ENCODE assay signal across 9 mouse cellular contexts in the genomic region with DNA sequence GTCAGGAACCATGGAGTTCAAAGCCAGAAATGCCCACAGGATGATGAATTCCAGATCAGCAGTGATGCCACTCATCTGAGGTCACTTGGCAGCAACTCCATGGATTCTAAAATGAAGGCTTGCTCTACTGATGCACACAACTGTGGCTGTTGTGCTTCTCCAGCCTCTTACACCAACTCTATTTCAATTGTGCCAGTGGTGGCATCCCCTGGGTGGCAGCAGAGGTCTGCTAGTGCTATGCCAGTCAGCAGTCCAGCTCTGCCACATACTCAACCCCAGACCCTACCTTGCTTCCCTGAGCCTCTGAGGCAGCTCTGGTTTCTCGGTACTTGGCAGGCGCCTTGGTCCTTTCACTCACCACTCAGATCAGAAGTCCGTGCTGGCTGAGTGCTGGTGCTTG. TPM values are rescaled to one million over a fixed set of nuclear protein-coding genes. Genes with fewer than 3 reads are reported as not detected.
DNase-seq lines count a peak whose midpoint lies in the region; ATAC-seq and TF ChIP-seq lines count a peak whose summit lies in the region.
"Had no signal": no experiment of that assay in that cellular context is flagged by ENCODE, and none has a peak within 500 bp of the region (broad histone marks: within the 10 kb centered on the region; RNA-seq: fewer than 3 reads in every experiment).

No protein-coding gene starts in this region.

- ATAC-seq in hindbrain, postnatal 0 days, result peak; percentile 58; the same call in 1 of the 2 replicates

- peak; percentile 69 for TF ChIP-seq CTCF in hindbrain, postnatal 0 days (IDR thresholded peaks at IDR 0.05; ENCODE audit: low read depth)

- H3K27ac ChIP-seq in hindbrain, postnatal 0 days, result no peak overlapping the region
- no peak overlapping the region for H3K27ac ChIP-seq in hindbrain, embryonic 10.5 days

- no peak overlapping the region for H3K9ac ChIP-seq in hindbrain, postnatal 0 days (replicated peaks; ENCODE audit: low read length)

- WGBS in hindbrain, postnatal 0 days, result 63% methylated on average over 3 of the region's 3 CpGs
- WGBS in hindbrain, embryonic 10.5 days, result 80% methylated on average over 3 of the region's 3 CpGs

- H3K4me3 ChIP-seq in hindbrain, postnatal 0 days (ENCODE audit: low read length), result no peak overlapping the region
- no peak overlapping the region for H3K4me3 ChIP-seq in hindbrain, embryonic 10.5 days
- H3K4me3 ChIP-seq: megakaryocyte, embryonic 14.5 days had no signal

- H3K27me3 ChIP-seq in hindbrain, postnatal 0 days (ENCODE audit: insufficient read depth, low read length), result no peaks in the 10 kb centered on the region
- no peaks in the 10 kb centered on the region; the same call in 1 of the 2 replicates for H3K27me3 ChIP-seq in hindbrain, embryonic 10.5 days (ENCODE audit: insufficient read depth, poor library complexity, severe bottlenecking)

- H3K9me3 ChIP-seq in hindbrain, postnatal 0 days (ENCODE audit: low read length), result no peaks in the 10 kb centered on the region
- no peaks in the 10 kb centered on the region for H3K9me3 ChIP-seq in hindbrain, embryonic 10.5 days

- H3K36me3 ChIP-seq in hindbrain, postnatal 0 days (ENCODE audit: insufficient read depth, low read length), result no peaks in the 10 kb centered on the region
- H3K36me3 ChIP-seq in hindbrain, embryonic 10.5 days, result no peaks in the 10 kb centered on the region

- peak; percentile 24 for DNase-seq in adrenal gland, postnatal 25 days
- no peak for DNase-seq in adrenal gland, adult 18-20 months (ENCODE audit: low spot score in 2 of 2)
- peak; percentile 44 for DNase-seq in hindbrain, postnatal 0 days (ENCODE audit: low spot score)
- no peak for DNase-seq in hindbrain, embryonic 10.5 days (ENCODE audit: low spot score)
- DNase-seq in Muller cell, postnatal 12 days (ENCODE audit: inconsistent ontology term), result peak; percentile 97
- peak; percentile 31 to 45 for DNase-seq in layer of hippocampus, postnatal 36 days
- DNase-seq in spleen, postnatal 14 days (ENCODE audit: low spot score in 2 of 2), result no peak
- DNase-seq in thymus, postnatal 25 days, result no peak

- no peak overlapping the region for H3K4me2 ChIP-seq in hindbrain, postnatal 0 days (ENCODE audit: low read depth, low read length)

- H3K4me1 ChIP-seq in hindbrain, postnatal 0 days (ENCODE audit: insufficient read depth, low read length), result no peaks in the 10 kb centered on the region
- no peaks in the 10 kb centered on the region for H3K4me1 ChIP-seq in hindbrain, embryonic 10.5 days (replicated peaks)

RNA-seq across cellular contexts. Expression of gene Pomc, which starts 25.9 kb away (rescaled TPM):
- 1.00 and 1.3 TPM in 2 replicates for total RNA-seq in adrenal gland, postnatal 25 days (2021)
- total RNA-seq in adrenal gland, adult 18-20 months (2021), result under 1 TPM; 0.58 to 0.70 TPM
- 5.3 and 5.7 TPM in 2 replicates for total RNA-seq in hindbrain, postnatal 0 days (2014; rRNA removed)
- 3.5 and 4.2 TPM in 2 replicates for polyA plus RNA-seq in hindbrain, postnatal 0 days (2015; fragmentation: Nextera tagmentation; extraction: Ambion mirVana)
- 6.6 and 7.2 TPM in 2 replicates for polyA plus RNA-seq in hindbrain, embryonic 10.5 days (2016; fragmentation: Nextera tagmentation; extraction: Ambion mirVana)
- 1 to 10 TPM; 1.5 to 1.9 TPM for total RNA-seq in layer of hippocampus, postnatal 36 days (2021)

Comparison
In these comparisons a context has a peak if more than half of its experiments do, and no peak if none do; other contexts are left out.
1. DNase-seq: peak in adrenal gland, postnatal 25 days (single experiment), hindbrain, postnatal 0 days (single experiment), Muller cell, postnatal 12 days (single experiment) and layer of hippocampus, postnatal 36 days (2 of 2); none in adrenal gland, adult 18-20 months (0 of 2), hindbrain, embryonic 10.5 days (single experiment), spleen, postnatal 14 days (0 of 2) and thymus, postnatal 25 days (single experiment).